Mouse (Mus musculus) layer of hippocampus, postnatal 14 days (tissue): ENCODE measurements around the gene Necab2. TPM values are rescaled to one million over a fixed set of nuclear protein-coding genes. Genes with fewer than 3 reads are reported as not detected.
A peak's percentile ranks its signal among the peaks of the same experiment; 100 is the strongest.

ENCODE experiments used
- DNase-seq, 2 experiments: peaks; one replicate each; pipeline ENCODE4 v3.0.0; 2021 to 2022; ENCODE audit warnings: low spot score in 2 of 2, mixed read lengths in 1 of 2
- long read RNA-seq, 2 experiments: library from polyadenylated mRNA; stranded (forward); transcript quantifications; one replicate each; pipeline ENCODE4 v2.0.0; 2021
- total RNA-seq, 2 experiments: library from RNA; stranded (reverse); gene quantifications; 2 replicates each; pipeline ENCODE4 v1.2.3; 2021

Gene Necab2
- 100 to 1,000 TPM; 126 to 129 TPM for total RNA-seq
- long read RNA-seq, experiment 1, transcript Necab2-201 (13 exons, 1,976 nt), result major isoform, 216 of 335 reads
- long read RNA-seq, experiment 1, partial matches to known transcripts, result 99 of 335 reads
- long read RNA-seq, experiment 1, other reads (novel, unspliced or antisense), result 20 of 335 reads
- long read RNA-seq, experiment 2, transcript Necab2-201 (13 exons, 1,976 nt), result major isoform, 252 of 405 reads
- long read RNA-seq, experiment 2, partial matches to known transcripts, result 133 of 405 reads
- long read RNA-seq, experiment 2, other reads (novel, unspliced or antisense), result 20 of 405 reads

DNA sequence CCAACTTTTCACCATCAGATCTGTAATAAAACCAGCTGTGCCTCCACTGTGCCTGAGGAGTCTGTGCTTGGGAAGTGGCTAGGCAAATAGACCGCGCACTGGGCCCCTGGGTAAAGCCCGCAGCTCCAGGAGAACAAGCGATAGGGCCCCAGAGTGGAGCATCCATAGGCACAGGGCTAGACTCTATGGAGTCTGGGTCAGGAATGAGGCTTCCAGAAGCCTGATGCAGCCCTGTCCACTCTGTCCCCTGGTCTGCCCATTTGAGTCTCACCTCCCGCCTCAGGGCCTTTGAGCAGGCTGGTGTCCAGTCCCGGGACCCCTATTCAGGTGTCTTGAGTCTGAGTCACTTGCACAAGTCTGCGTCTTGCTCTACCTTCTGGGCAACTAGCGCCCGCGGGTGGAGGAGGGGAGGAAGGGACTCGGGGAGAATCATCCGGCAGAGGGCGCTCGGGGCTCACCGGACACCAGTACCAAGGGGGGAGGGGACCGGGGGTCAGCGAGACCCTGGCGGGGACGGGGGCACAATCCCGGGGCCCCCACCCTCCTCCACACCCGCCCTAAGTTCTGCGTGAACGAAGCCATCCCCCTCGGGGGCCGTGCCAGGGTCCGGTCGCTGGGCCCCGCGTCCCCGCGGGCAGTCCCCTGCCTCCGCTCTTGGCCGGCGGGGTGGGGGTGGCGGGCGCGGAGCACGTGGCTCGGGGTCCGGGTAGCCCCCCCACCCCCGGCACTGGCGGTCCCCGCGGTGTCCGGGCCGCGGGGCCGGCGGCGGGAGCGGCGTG lies at the start of gene Necab2:
Necab2 (plus strand) TSS at position 509 of the 779 bp plus-strand sequence.
- peak; percentile 88 to 90 for DNase-seq

DNA sequence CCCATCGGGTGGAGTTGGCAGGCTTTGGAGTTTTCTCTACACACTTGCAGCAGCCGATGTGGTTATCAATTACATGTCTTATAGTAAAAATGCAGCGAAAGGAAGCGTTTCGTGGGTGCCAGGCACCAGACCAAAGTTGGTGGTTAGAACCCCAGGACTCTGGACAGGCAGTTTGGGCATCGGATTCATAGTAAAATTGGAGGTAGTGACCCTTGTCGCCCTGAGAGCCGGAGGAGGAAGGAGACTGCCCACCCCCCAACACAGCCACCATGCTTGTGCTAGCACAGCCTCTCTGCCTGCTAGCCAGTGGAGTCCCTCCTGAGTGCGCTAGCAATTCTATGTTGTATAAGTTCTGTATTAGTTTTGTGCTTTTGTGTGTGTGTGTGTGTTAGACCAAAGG lies 48.0 kb upstream of the Necab2 start:
- DNase-seq, result no peak

DNA sequence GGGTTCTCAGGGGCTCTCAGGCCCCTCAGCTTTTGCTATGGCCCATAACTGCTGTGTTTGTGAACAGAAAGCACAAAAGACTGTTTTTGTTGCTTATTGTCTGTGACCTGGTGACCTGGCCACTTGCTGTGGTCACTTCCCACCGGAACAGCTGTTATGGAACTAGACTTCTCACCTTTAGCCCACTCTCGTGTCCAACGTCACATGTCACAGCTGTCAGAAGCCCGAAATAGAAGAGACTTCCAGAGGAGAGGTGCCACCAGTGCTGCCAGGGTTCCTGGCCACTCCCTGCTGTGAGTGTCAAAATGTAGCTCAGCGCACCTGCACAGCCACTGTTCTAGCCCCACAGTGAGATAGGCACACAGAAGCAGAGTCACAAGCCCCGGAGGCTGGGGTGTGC lies 47.3 kb upstream of the Necab2 start:
- DNase-seq, result no peak

DNA sequence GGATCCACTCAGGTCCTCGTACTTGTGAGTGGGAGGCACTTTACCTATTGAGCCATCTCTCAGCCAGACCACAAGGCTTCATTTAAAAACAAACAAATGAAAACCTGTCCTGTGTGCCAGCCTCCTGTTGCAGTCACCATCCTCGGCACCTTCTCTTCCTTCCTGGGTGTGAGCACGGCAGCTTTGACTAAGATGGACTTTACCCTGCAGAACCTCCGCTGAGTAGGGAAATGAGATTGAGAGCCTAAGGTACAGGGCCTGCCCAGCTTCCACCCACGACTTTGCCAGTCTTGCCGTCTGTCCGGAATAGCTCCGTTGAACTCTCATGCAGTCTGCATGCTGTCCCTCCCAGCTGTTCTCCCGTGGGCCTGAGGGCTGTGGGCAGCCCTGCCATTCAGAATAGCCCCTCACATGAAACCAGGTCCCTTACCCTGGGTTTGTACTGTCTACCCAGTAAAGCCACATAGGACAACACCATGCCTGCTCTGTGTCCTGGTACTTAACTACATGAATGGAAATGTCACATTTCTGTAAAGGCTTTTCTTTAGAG lies 46.3 kb upstream of the Necab2 start:
- DNase-seq, result no peak

DNA sequence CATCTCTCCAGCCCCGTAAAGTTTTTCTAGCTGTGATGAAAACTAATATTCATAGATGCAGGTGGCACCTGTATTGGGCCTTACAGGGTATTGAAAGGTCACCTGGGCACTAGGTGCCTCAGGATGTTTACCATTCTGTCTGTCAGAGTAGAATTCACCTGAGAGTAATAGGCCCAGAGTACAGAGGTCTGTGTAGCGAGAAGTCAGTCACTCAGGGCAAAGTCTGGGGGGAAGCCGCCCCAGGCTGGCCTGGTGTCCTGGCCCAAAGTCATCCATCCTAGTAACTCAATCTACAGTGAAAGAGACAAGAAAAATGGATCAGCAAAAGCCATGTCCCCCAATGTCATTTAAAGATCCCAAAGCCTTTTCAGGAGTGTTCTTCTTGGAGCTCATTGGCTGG lies 45.6 kb upstream of the Necab2 start:
- DNase-seq, result no peak

DNA sequence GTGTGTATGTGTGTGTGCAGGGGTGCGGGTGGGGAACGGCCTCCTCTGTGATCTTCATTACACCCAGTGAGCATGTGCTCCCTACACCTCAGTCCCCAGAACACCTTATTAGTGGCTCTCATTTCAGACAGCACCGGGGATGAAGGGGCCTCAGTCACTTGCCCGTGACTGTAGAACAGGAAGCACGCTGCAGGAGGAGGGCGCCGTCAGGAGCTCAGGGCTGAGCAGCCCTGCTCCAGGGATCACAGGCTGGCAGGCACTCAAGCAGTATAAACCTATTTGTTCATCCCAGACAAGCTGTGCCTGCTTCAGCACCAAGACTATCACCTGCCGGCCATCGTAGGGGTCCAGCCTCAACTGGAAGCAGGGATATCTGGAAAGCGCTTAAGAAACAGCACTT lies 42.6 kb upstream of the Necab2 start:
- no peak for DNase-seq

DNA sequence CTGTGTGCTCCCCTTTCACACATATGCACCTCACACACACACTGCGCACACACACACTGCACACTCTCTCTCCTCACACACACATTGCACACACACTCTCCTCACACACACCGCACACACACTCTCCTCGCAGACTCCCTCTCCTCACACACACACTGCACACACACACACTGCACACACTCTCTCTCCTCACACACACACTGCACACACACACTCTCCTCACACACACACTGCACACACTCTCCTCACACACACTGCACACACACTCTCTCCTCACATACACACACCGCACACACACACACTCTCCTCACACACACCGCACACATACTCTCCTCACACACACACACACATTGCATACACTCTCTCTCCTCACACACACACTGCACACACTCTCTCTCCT lies 41.9 kb upstream of the Necab2 start:
- no peak for DNase-seq

DNA sequence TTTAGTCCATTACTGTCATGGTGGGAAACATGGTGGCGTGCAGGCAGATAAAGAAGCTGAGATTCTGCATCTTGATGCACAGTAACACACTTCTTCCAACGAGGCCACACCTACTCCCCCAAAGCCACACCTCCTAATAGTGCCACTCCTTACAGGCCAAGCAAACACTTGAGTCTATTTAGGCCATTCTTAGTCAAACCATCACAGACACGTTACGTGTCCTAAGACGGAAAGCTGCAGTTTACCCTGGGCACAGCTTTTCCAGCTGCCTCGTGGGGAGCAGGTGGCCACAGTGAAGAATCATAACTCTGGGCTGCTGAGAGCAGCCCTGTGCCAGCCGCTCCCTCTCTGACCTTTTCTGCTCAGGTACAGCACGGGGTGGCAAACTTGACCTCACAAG lies 38.2 kb upstream of the Necab2 start:
- no peak for DNase-seq

DNA sequence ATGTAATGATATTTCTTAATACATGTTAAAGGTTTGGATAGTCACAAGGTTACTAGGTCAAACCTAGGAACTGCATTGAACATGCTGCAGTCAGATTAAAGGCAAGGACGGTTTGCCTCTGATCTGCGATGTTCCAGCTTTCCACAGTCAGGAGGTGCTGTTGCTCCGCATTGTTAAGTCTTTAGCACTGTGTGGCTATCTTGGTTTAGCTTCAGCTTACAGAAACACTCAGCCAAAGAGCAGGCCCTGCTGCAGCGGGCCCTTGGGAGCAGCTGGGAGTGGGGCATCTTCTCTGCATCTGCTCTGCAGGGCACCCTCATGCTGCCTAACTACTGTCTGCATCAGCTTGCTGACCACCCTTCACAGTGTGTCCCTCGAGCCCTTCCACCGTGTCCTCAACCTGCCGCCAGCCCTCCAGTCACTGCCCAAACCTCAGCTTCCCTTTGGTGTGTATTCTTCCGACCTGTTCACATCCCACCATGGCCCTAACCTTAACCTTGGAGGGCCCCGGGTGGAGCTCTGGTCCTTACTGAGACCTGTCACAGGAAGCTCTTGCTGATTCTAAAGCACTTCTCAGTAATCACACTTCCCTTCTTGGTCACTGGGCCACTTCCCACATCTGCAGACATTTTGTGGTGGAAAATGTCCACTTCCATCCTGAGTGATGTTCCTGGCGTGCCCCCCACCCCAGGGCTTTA lies 34.3 kb upstream of the Necab2 start:
- DNase-seq, result no peak

DNA sequence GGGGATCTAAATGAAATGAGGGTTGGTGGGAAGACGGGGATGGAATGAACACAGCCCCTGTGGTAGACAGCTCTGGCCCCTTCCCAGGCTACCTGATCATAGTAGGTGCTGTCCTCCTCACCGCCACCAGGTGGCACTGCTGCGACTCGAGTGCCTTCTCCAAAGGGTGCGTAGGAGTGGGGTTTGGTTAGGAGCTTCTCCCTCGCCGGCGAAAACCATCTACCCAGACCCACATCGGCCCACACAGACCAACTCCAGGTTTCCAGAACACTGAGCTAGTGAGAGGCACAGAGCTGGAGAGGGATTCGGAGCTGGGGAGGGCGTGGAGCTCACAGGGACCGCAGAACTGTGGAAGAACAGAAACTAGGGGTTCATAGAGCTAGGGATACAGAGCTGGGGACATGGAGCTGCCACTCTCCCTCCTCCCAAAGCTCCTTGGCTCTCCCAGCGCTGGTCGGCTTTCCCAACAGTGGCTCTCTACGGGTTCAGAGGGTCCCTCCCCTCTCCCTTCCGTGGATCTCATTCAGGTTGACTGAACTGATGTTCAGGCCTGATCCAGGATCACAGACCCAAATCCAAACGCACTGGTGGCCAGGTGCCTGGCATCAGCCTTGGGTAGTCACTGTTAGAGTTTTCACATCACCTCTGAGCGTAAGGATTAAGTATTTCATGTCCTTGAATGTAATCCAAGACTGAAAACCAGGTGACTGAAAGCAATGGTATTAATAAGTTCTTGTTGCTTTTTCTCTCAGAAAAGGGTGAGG lies 33.6 kb upstream of the Necab2 start:
- DNase-seq, result peak; percentile 75 to 77

DNA sequence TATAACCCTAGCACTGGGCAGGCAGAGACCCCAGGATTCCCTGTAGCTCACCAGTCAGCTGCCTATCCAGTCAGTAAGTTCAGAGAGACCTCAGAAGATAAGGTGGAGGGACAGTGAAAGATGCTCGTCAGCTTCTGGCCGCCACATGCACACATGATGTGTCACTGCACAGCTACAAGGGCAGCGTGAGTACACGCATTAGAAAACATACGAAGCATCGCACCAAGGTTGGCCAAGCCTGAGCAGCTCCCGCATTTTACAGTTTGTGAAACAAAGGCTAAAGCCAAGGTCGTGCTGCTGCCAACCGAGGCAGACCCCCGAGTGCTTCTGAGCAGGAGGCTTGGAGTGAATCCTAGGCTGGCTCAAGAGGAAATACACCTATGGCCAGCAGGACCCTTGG lies 32.9 kb upstream of the Necab2 start:
- DNase-seq, result no peak

DNA sequence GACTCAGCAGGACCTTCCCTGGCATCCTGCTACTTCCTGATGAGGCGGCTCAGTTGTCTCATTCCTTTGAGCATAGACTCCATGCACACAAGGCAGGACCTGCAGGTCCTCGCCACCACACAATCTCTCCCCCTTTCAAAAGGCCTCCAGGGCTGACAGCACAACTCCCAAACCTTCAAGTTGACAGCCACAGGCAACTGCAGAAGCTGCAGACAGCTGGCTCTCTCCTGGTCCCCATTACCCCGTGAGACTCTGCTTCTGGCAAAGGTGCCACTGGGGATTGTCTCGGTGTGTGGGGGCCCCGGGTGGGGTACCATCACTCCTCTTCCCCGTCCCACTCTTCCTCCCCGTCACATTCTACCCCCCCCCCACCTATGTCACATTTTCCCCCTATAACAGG lies 26.2 kb upstream of the Necab2 start:
- DNase-seq, result no peak

DNA sequence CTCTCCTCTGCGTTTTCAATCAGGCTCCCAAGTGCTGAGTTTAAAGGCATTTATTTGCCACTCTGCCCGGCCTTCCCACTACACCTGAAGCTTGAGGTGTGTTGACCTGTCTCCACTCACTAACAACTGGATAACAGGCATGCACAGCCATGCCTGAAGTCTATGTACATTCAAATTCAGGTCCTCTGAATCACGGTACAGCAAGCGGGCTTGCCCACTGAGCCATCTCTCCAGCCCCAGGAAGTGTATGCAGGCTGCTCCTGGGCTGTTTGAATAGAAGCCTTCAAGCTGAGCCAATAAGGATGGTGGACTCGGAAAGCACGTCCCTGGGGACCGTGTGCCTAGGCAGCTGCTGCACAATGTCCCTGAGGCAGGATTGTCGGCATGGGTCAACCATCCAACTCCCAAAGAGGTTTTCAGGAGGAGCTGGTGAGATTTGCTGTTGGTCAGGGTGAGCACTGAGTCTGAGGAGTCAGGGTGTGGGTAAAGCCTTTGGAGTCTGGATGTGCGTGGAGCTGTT lies 24.9 kb upstream of the Necab2 start:
- no peak for DNase-seq

DNA sequence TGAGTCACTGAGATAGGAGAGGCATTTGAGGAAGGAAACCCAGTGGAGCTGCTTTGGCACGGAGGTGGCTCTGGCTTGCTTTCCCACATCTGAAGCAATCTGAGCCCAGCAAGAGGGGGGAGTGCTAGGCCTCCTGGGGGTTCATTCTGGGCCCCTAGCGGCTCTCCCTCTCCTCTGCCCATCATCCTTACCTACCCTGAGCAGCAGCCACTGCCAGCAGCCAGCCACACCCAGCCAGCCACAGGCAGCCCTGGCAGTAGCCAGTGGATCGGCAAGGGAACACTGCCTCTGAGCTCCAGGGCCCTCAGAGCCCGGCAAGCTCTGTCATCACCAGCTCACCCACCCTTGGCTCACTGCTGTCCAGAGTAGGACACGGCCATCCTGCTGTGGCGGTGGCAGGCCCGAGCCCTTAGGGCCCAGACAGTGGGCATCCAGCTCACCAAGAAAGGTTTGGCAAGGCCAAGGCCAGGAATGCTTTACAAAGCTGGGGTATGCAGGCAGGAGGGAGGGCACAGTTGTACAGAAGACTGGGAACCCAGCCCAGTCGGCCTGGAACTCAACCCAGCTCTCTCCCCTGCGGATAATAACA lies 24.3 kb upstream of the Necab2 start:
- no peak for DNase-seq

DNA sequence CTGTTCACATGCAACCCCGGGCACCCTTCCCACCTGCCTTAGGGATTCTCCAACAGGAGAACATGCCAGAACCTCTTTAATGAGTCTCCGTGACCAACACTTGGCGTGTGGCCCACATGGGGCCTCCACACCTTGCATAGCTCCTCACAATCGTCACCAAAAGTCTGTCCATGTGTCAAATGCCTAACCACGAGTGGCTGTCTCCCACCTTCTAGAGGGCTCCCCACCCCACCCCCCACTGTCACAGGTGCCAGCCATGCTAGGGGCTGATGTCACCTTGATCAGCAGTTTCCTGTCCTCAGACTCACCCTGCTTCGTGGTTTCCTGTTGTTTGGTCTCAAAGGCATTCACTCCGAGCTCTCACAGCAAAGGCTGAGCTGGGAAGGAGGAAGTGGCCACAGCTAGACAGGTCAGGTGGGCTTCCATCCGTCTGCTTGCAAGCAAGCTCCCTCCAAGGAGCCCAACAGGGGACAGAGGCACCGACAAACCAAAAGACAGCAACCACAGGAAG lies 22.8 kb upstream of the Necab2 start:
- DNase-seq, result no peak

DNA sequence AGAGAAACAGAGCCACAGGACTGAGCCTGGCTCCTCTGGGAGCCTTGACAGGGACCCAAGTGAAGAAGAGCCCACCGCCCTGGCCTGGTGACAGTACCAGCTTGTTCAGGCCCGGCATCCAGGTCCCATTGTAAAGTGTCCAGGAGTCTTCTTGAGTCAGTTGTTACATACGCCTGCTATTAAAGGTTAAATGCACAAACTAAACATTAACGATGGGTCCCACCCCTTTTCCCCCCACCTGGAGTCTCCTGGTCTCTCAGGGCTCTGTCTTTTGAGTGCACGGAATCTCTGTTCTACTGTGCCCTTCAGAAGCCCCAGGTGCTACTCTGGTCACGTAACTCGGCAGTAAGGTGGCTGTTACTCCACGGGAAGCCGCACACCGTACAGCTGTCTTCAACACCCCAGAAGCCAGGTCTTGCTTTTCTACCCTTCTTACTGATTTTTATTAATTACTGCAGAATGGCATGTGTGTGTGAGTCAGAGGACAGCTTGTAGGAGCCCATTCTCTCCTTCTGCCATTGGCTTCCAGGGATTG lies 22.3 kb upstream of the Necab2 start:
- DNase-seq, result no peak

DNA sequence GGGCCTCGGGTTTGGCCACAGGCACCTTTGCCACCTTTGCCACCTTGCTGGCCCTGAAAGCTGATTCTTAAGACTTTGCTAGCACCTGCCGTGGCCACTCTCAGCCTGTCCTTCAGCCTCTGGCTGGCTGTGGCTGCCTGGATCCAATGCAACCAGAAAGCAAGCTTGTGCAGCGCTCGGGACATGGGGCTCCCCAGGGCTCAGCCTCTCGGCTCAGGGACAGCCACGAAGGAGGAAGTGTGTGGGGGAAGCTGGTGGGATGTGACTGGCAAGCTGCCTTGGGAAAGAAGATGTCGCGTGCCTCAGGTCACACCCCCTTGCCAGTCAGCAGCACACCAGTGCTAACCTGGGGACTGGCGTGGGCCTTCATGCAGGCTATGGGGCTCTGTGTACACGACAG lies 21.8 kb upstream of the Necab2 start:
- DNase-seq, result no peak

DNA sequence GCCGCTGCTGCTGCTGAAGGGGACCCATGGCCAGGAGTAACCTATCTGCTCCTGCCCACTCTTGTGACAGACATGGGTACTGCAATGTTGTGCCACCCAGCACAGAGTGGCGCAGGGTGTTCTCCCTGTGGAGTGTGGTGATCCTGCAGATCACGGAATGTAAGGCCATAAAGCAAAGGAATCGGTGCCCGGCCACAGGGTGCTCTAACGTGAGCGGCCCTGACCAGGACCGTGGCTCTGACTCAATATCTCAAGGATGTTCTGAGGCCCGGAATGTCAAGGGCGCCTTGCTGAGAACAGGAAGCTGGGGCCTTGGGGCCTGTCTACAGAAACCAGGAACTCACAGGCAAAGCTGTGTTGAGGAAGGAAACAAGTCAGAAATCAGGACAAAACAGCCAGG lies 21.0 kb upstream of the Necab2 start:
- no peak for DNase-seq

DNA sequence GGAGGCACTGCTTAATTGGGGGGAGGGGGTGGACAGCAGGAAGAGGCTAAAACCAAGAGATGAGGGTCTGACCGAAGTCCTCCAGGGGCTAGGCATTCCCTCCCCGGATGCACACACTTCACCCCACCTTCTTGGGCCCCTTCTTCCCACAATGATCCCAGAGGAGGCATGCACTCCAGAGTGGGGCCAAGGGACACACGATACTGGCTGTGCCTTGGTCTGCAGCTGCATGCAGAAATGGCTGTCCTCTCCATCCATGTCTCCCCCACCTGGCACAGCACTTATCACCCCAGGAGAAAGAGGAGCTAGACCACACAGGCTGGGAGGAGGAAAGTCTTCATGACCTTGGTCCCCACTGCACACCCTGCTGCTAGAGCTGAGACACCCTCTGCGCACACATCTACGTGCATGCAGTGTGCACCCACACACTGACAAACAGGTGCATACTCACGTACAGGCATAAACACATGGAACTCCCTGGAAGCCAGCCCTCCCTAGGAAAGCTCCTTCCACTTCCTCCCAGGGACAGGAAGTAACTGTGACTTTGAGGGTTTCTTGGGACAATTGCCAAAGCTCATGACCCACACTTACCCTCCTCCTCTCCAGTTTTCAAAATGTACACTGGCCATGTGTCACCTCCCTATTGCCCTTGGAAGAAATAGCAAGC lies 20.3 kb upstream of the Necab2 start:
- DNase-seq, result no peak
